Mouse (Mus musculus): ENCODE measurements around the gene Whrn. TPM values are rescaled to one million over a fixed set of nuclear protein-coding genes. Genes with fewer than 3 reads are reported as not detected.

Gene Whrn
- polyA plus RNA-seq (2014; fragmentation: Illumina TruSeq; extraction: RNeasy Lipid Tissue Mini Kit (QIAGEN cat#74804); ENCODE audit: insufficient read depth, low read depth, low replicate concordance) = 1.6 TPM

DNA sequence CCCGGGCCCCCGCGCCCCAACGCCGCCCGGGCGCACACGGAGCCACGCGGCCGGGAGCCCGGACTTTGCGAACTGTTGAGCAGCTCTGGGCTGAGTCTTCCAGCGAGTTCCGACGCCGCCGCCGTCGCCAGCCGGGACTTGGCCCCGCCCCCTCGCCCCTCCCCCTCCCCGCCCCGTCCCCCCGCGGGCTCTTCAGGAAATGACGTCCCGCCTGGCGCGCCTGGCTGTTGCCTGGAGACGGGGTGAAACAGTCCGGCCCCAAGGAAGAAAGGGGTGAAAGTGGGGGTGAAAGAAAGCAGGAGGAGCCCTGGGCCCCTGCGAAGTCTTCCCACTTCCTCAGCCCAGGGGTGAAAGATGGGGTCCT is at the start of gene Whrn:
Whrn (minus strand) TSS at position 77 of the 364 bp plus-strand sequence.

DNA sequence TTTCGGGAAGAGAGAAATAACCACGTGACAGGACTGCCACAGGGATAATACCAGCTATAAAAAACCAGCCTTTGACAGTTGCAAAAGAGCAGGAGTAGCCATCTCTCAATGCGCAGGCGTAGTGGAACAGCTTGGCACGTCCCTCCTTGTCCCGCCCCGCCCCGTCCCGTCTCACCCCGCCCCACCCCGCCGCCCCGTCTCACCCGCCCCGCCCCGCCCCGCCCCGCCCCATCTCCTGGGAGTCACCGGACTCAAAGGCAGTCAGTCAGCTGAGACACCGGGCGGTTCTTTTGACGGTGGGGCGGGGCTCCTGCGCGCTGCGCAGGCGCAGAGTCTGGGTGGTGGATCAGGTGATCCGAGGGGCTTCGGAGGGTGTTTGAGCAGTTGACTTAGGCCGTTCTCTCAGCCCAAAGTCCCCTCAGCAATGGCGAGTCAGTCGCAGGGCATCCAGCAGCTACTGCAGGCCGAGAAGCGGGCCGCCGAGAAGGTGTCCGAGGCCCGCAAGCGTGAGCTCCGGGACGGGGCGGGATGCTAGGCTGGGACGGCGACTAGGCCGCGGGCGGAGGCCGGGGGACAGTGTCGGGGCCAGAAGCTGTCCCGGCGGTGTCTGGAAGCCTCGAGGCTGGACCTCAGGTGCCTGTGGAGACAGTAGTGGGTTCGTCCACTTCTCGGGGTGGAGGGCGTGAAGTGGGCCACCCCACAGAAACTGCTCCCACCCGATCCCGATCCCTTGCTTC is 48.9 kb upstream of the Whrn start, which contains the start of gene Atp6v1g1:
Atp6v1g1 (plus strand) TSS at position 279 of the 737 bp plus-strand sequence.

DNA sequence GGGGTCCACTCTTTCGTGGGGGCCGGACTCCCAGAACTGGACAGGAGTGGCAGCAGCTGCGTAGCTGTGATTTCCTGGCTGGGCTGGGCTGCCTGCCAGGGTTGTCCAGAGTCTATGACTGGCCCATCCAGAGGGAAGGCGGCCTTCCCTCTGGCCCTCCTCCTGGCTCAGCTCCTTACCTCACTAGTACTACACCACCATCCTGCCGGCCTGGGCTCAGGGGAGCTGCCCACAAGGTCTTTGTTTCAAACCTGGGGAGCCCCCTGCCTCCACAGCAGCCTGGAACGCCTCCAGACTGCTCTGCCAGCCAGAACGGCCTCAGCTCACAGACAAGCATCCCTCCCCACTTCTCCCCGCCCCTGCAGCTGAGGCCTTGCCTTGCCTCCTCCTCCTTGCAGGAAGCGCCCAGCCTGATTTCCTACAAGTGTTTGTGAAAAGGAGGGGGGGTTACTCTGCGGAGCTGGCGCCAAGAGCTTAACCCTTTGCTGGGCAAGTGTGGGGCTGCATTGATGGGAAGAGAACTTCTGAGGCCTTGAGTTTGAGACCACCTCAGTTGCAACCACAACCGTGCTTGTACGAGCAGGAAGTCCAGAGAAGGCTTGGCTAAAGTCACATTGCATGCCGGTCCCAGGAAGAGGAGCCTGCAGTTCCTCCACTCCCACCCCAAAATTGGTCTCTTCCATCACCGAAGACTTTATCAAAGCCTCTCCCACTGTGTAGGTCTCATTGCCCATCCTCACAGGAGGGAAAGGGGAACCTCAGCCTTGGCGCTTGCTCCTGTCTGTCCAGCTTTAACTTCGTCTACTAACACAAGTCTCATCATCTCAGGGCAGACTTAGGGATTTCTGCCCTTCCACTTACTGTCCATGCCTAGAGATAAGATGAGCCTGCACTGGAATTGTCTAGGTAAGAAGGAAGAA is 92.5 kb downstream of the Whrn start, which contains the start of gene Akna:
Akna (minus strand) TSS at position 315 of the 920 bp plus-strand sequence.

Other genes starting within 250 kb of the Whrn start
- 8.2 TPM for gene Orm1, start 151.4 kb downstream of the Whrn start, polyA plus RNA-seq (2014; fragmentation: Illumina TruSeq; extraction: RNeasy Lipid Tissue Mini Kit (QIAGEN cat#74804); ENCODE audit: insufficient read depth, low read depth, low replicate concordance)
- 0.92 TPM for gene Orm3, start 139.8 kb downstream of the Whrn start, polyA plus RNA-seq (2014; fragmentation: Illumina TruSeq; extraction: RNeasy Lipid Tissue Mini Kit (QIAGEN cat#74804); ENCODE audit: insufficient read depth, low read depth, low replicate concordance)
- not detected for gene Orm2, start 133.5 kb downstream of the Whrn start, polyA plus RNA-seq (2014; fragmentation: Illumina TruSeq; extraction: RNeasy Lipid Tissue Mini Kit (QIAGEN cat#74804); ENCODE audit: insufficient read depth, low read depth, low replicate concordance)
- gene Akna, start 92.6 kb downstream of the Whrn start, polyA plus RNA-seq (2014; fragmentation: Illumina TruSeq; extraction: RNeasy Lipid Tissue Mini Kit (QIAGEN cat#74804); ENCODE audit: insufficient read depth, low read depth, low replicate concordance) = 11.0 TPM
- 276 TPM for gene Atp6v1g1, start 48.8 kb upstream of the Whrn start, polyA plus RNA-seq (2014; fragmentation: Illumina TruSeq; extraction: RNeasy Lipid Tissue Mini Kit (QIAGEN cat#74804); ENCODE audit: insufficient read depth, low read depth, low replicate concordance)
- gene Tmem268, start 62.8 kb upstream of the Whrn start, polyA plus RNA-seq (2014; fragmentation: Illumina TruSeq; extraction: RNeasy Lipid Tissue Mini Kit (QIAGEN cat#74804); ENCODE audit: insufficient read depth, low read depth, low replicate concordance) = 5.9 TPM
- not detected for gene Gm11213, start 109.3 kb upstream of the Whrn start, polyA plus RNA-seq (2014; fragmentation: Illumina TruSeq; extraction: RNeasy Lipid Tissue Mini Kit (QIAGEN cat#74804); ENCODE audit: insufficient read depth, low read depth, low replicate concordance)
- not detected for gene Tex48, start 126.4 kb upstream of the Whrn start, polyA plus RNA-seq (2014; fragmentation: Illumina TruSeq; extraction: RNeasy Lipid Tissue Mini Kit (QIAGEN cat#74804); ENCODE audit: insufficient read depth, low read depth, low replicate concordance)
- not detected for gene Gm11214, start 167.4 kb upstream of the Whrn start, polyA plus RNA-seq (2014; fragmentation: Illumina TruSeq; extraction: RNeasy Lipid Tissue Mini Kit (QIAGEN cat#74804); ENCODE audit: insufficient read depth, low read depth, low replicate concordance)
- 0.19 TPM for gene Tnfsf15, start 249.1 kb upstream of the Whrn start, polyA plus RNA-seq (2014; fragmentation: Illumina TruSeq; extraction: RNeasy Lipid Tissue Mini Kit (QIAGEN cat#74804); ENCODE audit: insufficient read depth, low read depth, low replicate concordance)